Mouse (Mus musculus) olfactory bulb, adult 2 months (tissue): ENCODE results near the gene Akap13. TPM values are rescaled to one million over a fixed set of nuclear protein-coding genes. Genes with fewer than 3 reads are reported as not detected.

ENCODE experiments used
- H3K27ac ChIP-seq: fragments of 200-500 bp; 2 replicates; pipeline ENCODE4 v1.5.1; 2012; ENCODE audit warnings: low read depth, low read length; ENCODE audit not compliant: insufficient read depth
- H3K4me1 ChIP-seq: fragments of 200-500 bp; 2 replicates; pipeline ENCODE4 v1.6.1; 2012; ENCODE audit warnings: low read length; ENCODE audit not compliant: control insufficient read depth, insufficient read depth
- H3K4me3 ChIP-seq: fragments of 200-500 bp; 2 replicates; pipeline ENCODE4 v1.5.1; 2012; ENCODE audit warnings: mild to moderate bottlenecking, low read depth, low read length, moderate library complexity; ENCODE audit not compliant: insufficient read depth
- CTCF ChIP-seq: fragments of 200-500 bp; IDR thresholded peaks from 2 replicates; pipeline ENCODE4 v1.5.1; 2012; ENCODE audit warnings: low read depth, mild to moderate bottlenecking, low read length, moderate library complexity; ENCODE audit not compliant: insufficient read depth
- POLR2A ChIP-seq: fragments of 200-500 bp; IDR thresholded peaks from 2 replicates; pipeline ENCODE4 v1.6.1; 2012; ENCODE audit warnings: mild to moderate bottlenecking, low read depth, low read length, moderate library complexity; ENCODE audit not compliant: insufficient read depth
- WGBS: fragments of 180-500 bp; shearing (Covaris S2); methylation state at CpG from one replicate; pipeline ENCODE4 v1.1.7; 2018; 5-methylcytosine and 5-hydroxymethylcytosine counted together
- polyA plus RNA-seq: library from polyadenylated mRNA; stranded (reverse); fragments of >200 nt; gene quantifications from 2 replicates; pipeline ENCODE4 v1.2.4, GENCODE M21; 2012; ENCODE audit warnings: low replicate concordance; ENCODE audit not compliant: missing spikeins, insufficient read depth, insufficient read length

Gene Akap13
- polyA plus RNA-seq, 1 experiment: 67.2 TPM

GRCm38 (mm10) chr7:75577353-75577752 lies 122.0 kb downstream of the Akap13 start:
- WGBS: 88% methylated on average over 6 of the region's 6 CpGs
- TF ChIP-seq POLR2A (no peak), CTCF (no peak)
- H3K4me1 ChIP-seq: no peaks in the 10 kb centered on the region
- H3K4me3 ChIP-seq: no peak overlapping the region
- H3K27ac ChIP-seq: no peak overlapping the region

GRCm38 (mm10) chr7:75578647-75579046 lies 123.3 kb downstream of the Akap13 start:
- Histone ChIP-seq H3K27ac (no peak overlapping the region), H3K4me3 (no peak overlapping the region), H3K4me1 (no peaks in the 10 kb centered on the region)
- 94% methylated on average over 4 of the region's 4 CpGs for WGBS
- TF ChIP-seq POLR2A (no peak), CTCF (no peak)

GRCm38 (mm10) chr7:75582091-75582490 lies 126.8 kb downstream of the Akap13 start:
- Histone ChIP-seq H3K27ac (no peak overlapping the region), H3K4me3 (no peak overlapping the region), H3K4me1 (peaks cover 4% of the 10 kb centered on the region)
- WGBS: 88% methylated on average over 4 of the region's 4 CpGs
- no peak for TF ChIP-seq CTCF
- no peak for TF ChIP-seq POLR2A

- Histone ChIP-seq H3K27ac (no peak overlapping the region), H3K4me1 (peaks cover 4% of the 10 kb centered on the region), H3K4me3 (no peak overlapping the region)
- WGBS: 97% methylated on average over 2 of the region's 2 CpGs
- no peak for TF ChIP-seq POLR2A
- no peak for TF ChIP-seq CTCF
These were observed 128.8 kb downstream of the Akap13 start for GRCm38 (mm10) chr7:75584100-75584499.

GRCm38 (mm10) chr7:75585409-75585808 lies 130.1 kb downstream of the Akap13 start:
- H3K4me3 ChIP-seq: no peak overlapping the region
- WGBS: 88% methylated on average over 6 of the region's 6 CpGs
- TF ChIP-seq POLR2A (no peak), CTCF (no peak)
- H3K4me1 ChIP-seq: peaks cover 4% of the 10 kb centered on the region
- no peak overlapping the region for H3K27ac ChIP-seq

GRCm38 (mm10) chr7:75586113-75586512 lies 130.8 kb downstream of the Akap13 start:
- no peak for TF ChIP-seq CTCF
- no peak for TF ChIP-seq POLR2A
- 71% methylated on average over 14 of the region's 14 CpGs for WGBS
- Histone ChIP-seq H3K4me3 (peak overlapping the region; percentile 18; the same call in 1 of the 2 replicates), H3K27ac (no peak overlapping the region), H3K4me1 (peaks cover 4% of the 10 kb centered on the region)

GRCm38 (mm10) chr7:75587727-75588126 lies 132.4 kb downstream of the Akap13 start:
- WGBS: 89% methylated on average over 5 of the region's 5 CpGs
- Histone ChIP-seq H3K4me1 (peaks cover 4% of the 10 kb centered on the region), H3K4me3 (no peak overlapping the region), H3K27ac (no peak overlapping the region)
- TF ChIP-seq POLR2A (no peak), CTCF (no peak)

GRCm38 (mm10) chr7:75589304-75589973 lies 134.1 kb downstream of the Akap13 start:
- WGBS: 91% methylated on average over 8 of the region's 8 CpGs
- Histone ChIP-seq H3K27ac (no peak overlapping the region), H3K4me1 (peaks cover 4% of the 10 kb centered on the region), H3K4me3 (no peak overlapping the region)
- TF ChIP-seq CTCF: no peak

- 94% methylated on average over 1 of the region's 1 CpGs for WGBS
- no peaks in the 10 kb centered on the region for H3K4me1 ChIP-seq
- no peak overlapping the region for H3K27ac ChIP-seq
- no peak overlapping the region for H3K4me3 ChIP-seq
- TF ChIP-seq POLR2A (no peak), CTCF (no peak)
These were observed 136.6 kb downstream of the Akap13 start for GRCm38 (mm10) chr7:75591961-75592360.
